Mouse (Mus musculus) midbrain, embryonic 11.5 days (tissue): Measurements from ENCODE around the gene Sox5. TPM values are rescaled to one million over a fixed set of nuclear protein-coding genes. Genes with fewer than 3 reads are reported as not detected.
A peak's percentile ranks its signal among the peaks of the same experiment; 100 is the strongest.

Experiments
- ATAC-seq: fragments of 200-750 bp; cut with Nextera tagmentation; 2 replicates; pipeline ENCODE4 v1.8.0; 2017; ENCODE audit warnings: moderate TSS enrichment, moderate library complexity; ENCODE audit not compliant: low FRiP score
- DNase-seq: peaks from one replicate; pipeline ENCODE4 v3.0.0; 2015; ENCODE audit warnings: low spot score; ENCODE audit errors: missing footprints
- H3K27ac ChIP-seq: fragments of 300-500 bp; sonication (generic); 2 replicates; pipeline ENCODE4 v1.5.1; 2014; ENCODE audit warnings: low read depth, low read length
- H3K27me3 ChIP-seq: fragments of 300-500 bp; sonication (generic); 2 replicates; pipeline ENCODE4 v1.6.1; 2014; ENCODE audit warnings: mild to moderate bottlenecking, low read length, moderate library complexity, mixed read lengths; ENCODE audit not compliant: control insufficient read depth, insufficient read depth
- H3K36me3 ChIP-seq: fragments of 300-500 bp; sonication (generic); 2 replicates; pipeline ENCODE4 v1.6.1; 2014; ENCODE audit warnings: mild to moderate bottlenecking, low read length, moderate library complexity, mixed read lengths; ENCODE audit not compliant: control insufficient read depth, insufficient read depth
- H3K4me1 ChIP-seq: fragments of 300-500 bp; sonication (generic); 2 replicates; pipeline ENCODE4 v1.6.1; 2014; ENCODE audit warnings: low read length; ENCODE audit not compliant: control insufficient read depth, insufficient read depth
- H3K4me2 ChIP-seq: fragments of 300-500 bp; sonication (generic); 2 replicates; pipeline ENCODE4 v1.6.1; 2014; ENCODE audit warnings: mild to moderate bottlenecking, moderate library complexity
- H3K4me3 ChIP-seq: fragments of 300-500 bp; sonication (generic); 2 replicates; pipeline ENCODE4 v1.5.1; 2014; ENCODE audit warnings: low read depth, low read length
- H3K9ac ChIP-seq: fragments of 300-500 bp; sonication (generic); 2 replicates; pipeline ENCODE4 v1.6.1; 2014; ENCODE audit warnings: low read length
- H3K9me3 ChIP-seq: fragments of 300-500 bp; sonication (generic); 2 replicates; pipeline ENCODE4 v1.6.1; 2016; ENCODE audit warnings: low read length; ENCODE audit not compliant: control insufficient read depth
- WGBS: fragments of 180-500 bp; shearing (Covaris S2); extraction: QIAGEN DNeasy Blood & Tissue Kit; methylation state at CpG from one replicate; pipeline ENCODE4 v1.1.7; 2014; 5-methylcytosine and 5-hydroxymethylcytosine counted together
- polyA plus RNA-seq: library from polyadenylated mRNA; unstranded; fragments of >200 nt; fragmentation: Nextera tagmentation; extraction: Ambion mirVana; gene quantifications from 2 replicates; pipeline ENCODE4 v1.2.1, GENCODE M21; 2014

Sox5 gene
- polyA plus RNA-seq, 1 experiment from 2014 or later: 23.0 TPM

GRCm38 (mm10) chr6:144176674-144177073, 605.1 kb downstream of the Sox5 start:
- no peaks in the 10 kb centered on the region for H3K36me3 ChIP-seq
- H3K9me3 ChIP-seq: no peaks in the 10 kb centered on the region
- no peak overlapping the region for H3K27ac ChIP-seq
- WGBS: 87% methylated on average over 5 of the region's 5 CpGs
- H3K4me3 ChIP-seq: no peak overlapping the region
- DNase-seq (no peak), ATAC-seq (no peak)
- peaks cover 5% of the 10 kb centered on the region; the same call in 1 of the 2 replicates for H3K4me1 ChIP-seq
- no peak overlapping the region for H3K4me2 ChIP-seq
- H3K9ac ChIP-seq: no peak overlapping the region
- H3K27me3 ChIP-seq: no peaks in the 10 kb centered on the region

DNA sequence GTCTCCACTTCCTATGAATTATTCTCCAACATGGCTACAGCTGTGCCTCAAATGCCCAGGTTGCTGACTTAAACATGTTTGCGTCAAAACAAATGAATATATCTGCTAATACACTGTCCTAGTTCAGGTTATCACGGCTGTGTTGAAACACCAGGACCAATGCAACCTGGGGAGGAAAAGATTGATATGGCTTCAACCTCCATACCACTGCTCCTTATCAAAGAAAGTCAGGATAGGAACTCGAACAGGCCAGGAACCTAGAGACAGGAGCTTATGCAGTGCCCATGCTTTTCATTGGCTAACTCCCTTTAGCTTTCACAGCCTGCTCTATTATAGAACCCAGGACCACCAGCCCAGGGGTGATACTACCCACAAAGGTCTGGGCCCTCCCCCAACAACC, 606.2 kb downstream of the Sox5 start:
- H3K9ac ChIP-seq: no peak overlapping the region
- WGBS: 96% methylated on average over 3 of the region's 3 CpGs

DNA sequence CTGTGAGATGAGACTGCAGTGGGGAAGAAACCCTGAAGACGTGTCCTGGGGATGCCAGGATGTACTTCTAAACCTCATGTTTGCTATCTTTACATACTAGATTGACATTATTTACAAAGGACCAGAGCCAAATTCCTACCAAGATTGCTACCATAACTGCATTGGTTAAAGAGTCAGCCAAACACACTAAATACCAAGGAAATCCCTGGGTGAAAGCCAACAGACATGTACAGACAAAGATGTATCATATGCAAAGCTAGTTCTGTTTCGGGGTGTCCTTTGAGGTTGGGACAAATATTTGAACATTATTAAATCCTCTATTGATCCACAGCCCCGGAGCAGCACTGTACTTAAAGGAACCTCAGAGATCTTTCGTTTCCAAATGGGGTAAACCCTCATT, 611.2 kb downstream of the Sox5 start:
- H3K27me3 ChIP-seq: no peaks in the 10 kb centered on the region
- ATAC-seq (no peak), DNase-seq (no peak)
- no peak overlapping the region for H3K9ac ChIP-seq
- 79% methylated on average over 4 of the region's 4 CpGs for WGBS
- H3K4me3 ChIP-seq: no peak overlapping the region
- no peaks in the 10 kb centered on the region for H3K36me3 ChIP-seq
- no peaks in the 10 kb centered on the region for H3K9me3 ChIP-seq
- H3K4me2 ChIP-seq: no peak overlapping the region
- H3K4me1 ChIP-seq: peaks cover 32% of the 10 kb centered on the region
- no peak overlapping the region; the same call in 1 of the 2 replicates for H3K27ac ChIP-seq

More for the DNA sequence above, 606.2 kb downstream of the Sox5 start:
- DNase-seq (no peak), ATAC-seq (no peak)
- Histone ChIP-seq H3K4me1 (peaks cover 2% of the 10 kb centered on the region; the same call in 1 of the 2 replicates), H3K4me3 (no peak overlapping the region), H3K27me3 (no peaks in the 10 kb centered on the region), H3K9me3 (no peaks in the 10 kb centered on the region), H3K36me3 (no peaks in the 10 kb centered on the region), H3K27ac (no peak overlapping the region), H3K4me2 (no peak overlapping the region)

DNA sequence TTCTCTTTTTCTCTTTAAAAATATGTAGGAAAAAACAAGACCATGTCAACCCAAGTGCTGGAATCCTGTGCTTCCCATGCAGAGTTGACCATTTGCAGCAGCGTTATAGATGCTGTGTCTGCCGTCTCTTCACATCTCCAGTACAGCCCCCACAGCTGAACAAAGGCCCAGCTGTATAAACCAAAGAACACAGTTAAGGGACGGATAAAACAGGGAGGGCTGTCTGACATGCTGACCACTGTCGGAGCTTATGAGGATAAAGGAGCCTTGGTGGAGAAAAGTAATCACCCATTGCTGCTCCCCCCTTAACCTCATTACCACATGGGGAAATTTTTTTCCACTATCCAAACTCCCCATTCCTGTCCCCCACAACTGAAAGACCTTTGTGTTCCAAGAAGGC, 612.0 kb downstream of the Sox5 start:
- Histone ChIP-seq H3K9me3 (no peaks in the 10 kb centered on the region), H3K4me1 (peaks cover 32% of the 10 kb centered on the region), H3K4me3 (no peak overlapping the region), H3K27me3 (no peaks in the 10 kb centered on the region), H3K27ac (peak overlapping the region; percentile 30), H3K4me2 (no peak overlapping the region), H3K36me3 (no peaks in the 10 kb centered on the region), H3K9ac (no peak overlapping the region)
- peak; percentile 64 for ATAC-seq
- DNase-seq: peak; percentile 84
- 10% methylated on average over 4 of the region's 4 CpGs for WGBS

GRCm38 (mm10) chr6:144168696-144169476, 612.9 kb downstream of the Sox5 start:
- ATAC-seq: no peak
- no peak overlapping the region for H3K4me3 ChIP-seq
- no peaks in the 10 kb centered on the region for H3K36me3 ChIP-seq
- no peak overlapping the region for H3K27ac ChIP-seq
- peaks cover 32% of the 10 kb centered on the region for H3K4me1 ChIP-seq
- 83% methylated on average over 12 of the region's 12 CpGs for WGBS
- no peak overlapping the region for H3K9ac ChIP-seq
- no peak for DNase-seq
- H3K4me2 ChIP-seq: no peak overlapping the region
- no peaks in the 10 kb centered on the region for H3K9me3 ChIP-seq
- H3K27me3 ChIP-seq: no peaks in the 10 kb centered on the region

GRCm38 (mm10) chr6:144167058-144167457, 614.7 kb downstream of the Sox5 start:
- Histone ChIP-seq H3K4me2 (no peak overlapping the region), H3K27me3 (no peaks in the 10 kb centered on the region), H3K9ac (no peak overlapping the region), H3K36me3 (no peaks in the 10 kb centered on the region), H3K27ac (no peak overlapping the region), H3K9me3 (no peaks in the 10 kb centered on the region), H3K4me3 (no peak overlapping the region), H3K4me1 (peaks cover 32% of the 10 kb centered on the region)
- 0 out of 2 replicates have a peak, but pooled peaks have one; percentile 13 for ATAC-seq
- DNase-seq: no peak
- 93% methylated on average over 7 of the region's 7 CpGs for WGBS

DNA sequence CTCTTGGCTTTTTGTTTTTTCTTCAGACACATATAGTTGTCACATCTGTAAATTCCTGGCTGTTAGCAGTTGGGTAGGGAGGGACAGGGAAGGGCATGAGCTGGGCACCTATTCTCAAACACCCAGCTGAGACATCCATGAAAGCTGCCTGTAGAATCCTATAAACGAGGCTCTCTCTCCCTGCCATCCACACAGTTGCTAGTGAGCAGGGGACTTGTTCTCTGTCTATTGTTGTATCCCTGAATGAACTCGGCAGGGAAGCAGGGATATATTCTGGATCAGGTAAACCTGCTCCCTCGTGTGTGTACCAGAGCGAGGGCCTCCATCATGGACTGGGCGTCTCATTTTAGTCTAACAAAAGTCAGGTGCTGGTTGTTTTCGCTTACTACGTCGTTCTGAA, 615.1 kb downstream of the Sox5 start:
- H3K4me1 ChIP-seq: peaks cover 32% of the 10 kb centered on the region

GRCm38 (mm10) chr6:144166104-144166503, 615.7 kb downstream of the Sox5 start:
- Histone ChIP-seq H3K36me3 (no peaks in the 10 kb centered on the region), H3K27me3 (no peaks in the 10 kb centered on the region), H3K27ac (peak overlapping the region; percentile 60), H3K9ac (peak overlapping the region; percentile 33; the same call in 1 of the 2 replicates), H3K4me3 (no peak overlapping the region), H3K4me1 (peaks cover 32% of the 10 kb centered on the region), H3K9me3 (no peaks in the 10 kb centered on the region), H3K4me2 (peak overlapping the region; percentile 8; the same call in 1 of the 2 replicates)
- peak; percentile 93 for DNase-seq
- 4% methylated on average over 8 of the region's 8 CpGs for WGBS
- peak; percentile 88 for ATAC-seq

More for the DNA sequence above, 615.1 kb downstream of the Sox5 start:
- Histone ChIP-seq H3K4me2 (no peak overlapping the region), H3K4me3 (no peak overlapping the region), H3K36me3 (no peaks in the 10 kb centered on the region), H3K27ac (peak overlapping the region; percentile 60; the same call in 1 of the 2 replicates), H3K9ac (no peak overlapping the region), H3K27me3 (no peaks in the 10 kb centered on the region), H3K9me3 (no peaks in the 10 kb centered on the region)
- peak; percentile 89 for DNase-seq
- ATAC-seq: peak; percentile 23
- 56% methylated on average over 8 of the region's 8 CpGs for WGBS

- no peaks in the 10 kb centered on the region for H3K36me3 ChIP-seq
- no peak overlapping the region for H3K4me3 ChIP-seq
- H3K4me1 ChIP-seq: peaks cover 15% of the 10 kb centered on the region
- no peaks in the 10 kb centered on the region for H3K9me3 ChIP-seq
- ATAC-seq: no peak
- H3K27ac ChIP-seq: no peak overlapping the region
- 89% methylated on average over 9 of the region's 9 CpGs for WGBS
- H3K9ac ChIP-seq: no peak overlapping the region
- no peak overlapping the region for H3K4me2 ChIP-seq
- no peak for DNase-seq
- no peaks in the 10 kb centered on the region for H3K27me3 ChIP-seq
Measured at GRCm38 (mm10) chr6:144163501-144163900, 618.3 kb downstream of the Sox5 start.
